Mouse (Mus musculus) cerebellum, postnatal 36 days (tissue): ENCODE measurements around the gene Rabepk.
A peak's percentile ranks its signal among the peaks of the same experiment; 100 is the strongest.
"Not testable (repeated sequence)": the region's sequence is repeated elsewhere in the genome, so short reads cannot be mapped to it uniquely, and the experiment has no call there.

Source experiments
- DNase-seq, 2 experiments: peaks; one replicate each; pipeline ENCODE4 v3.0.0; 2021 to 2022; ENCODE audit warnings: mixed read lengths in 2 of 2

The Rabepk gene

DNA sequence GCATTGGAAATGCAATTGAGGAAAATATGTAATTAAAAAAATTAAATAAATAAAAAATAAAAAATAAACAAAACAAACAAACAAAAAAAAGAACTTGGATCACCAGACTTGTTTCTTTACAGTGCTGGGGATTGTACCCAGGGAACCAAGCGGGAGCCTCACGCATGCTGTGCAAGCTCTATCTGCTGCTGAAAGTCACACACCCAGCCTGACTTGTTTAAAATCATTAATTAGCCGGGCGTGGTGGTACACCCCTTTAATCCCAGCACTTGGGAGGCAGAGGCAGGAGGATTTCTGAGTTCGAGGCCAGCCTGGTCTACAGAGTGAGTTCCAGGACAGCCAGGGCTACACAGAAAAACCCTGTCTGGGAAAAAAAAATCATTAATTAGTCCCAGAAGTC, 38.4 kb downstream of the Rabepk start:
- not testable (repeated sequence) for DNase-seq

DNA sequence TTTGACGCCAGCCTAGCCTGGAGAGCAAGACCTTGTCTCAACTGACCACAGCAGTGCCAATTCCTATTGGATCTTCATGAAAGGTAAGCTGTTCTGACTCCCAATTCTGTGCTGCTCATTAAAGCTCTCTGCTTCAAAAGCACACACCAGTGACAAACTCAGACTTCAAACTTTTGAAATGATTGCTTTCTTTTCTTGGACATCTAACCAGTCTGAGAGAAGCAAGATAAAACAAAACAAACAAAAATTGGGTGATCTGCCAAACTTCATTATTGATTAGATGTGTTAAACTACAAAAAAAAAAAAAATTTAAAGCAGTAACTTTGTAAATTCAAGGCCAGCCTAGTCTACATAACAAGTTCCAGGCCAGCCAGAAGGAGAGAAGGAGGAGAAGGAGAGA, 42.4 kb downstream of the Rabepk start:
- no peak for DNase-seq

DNA sequence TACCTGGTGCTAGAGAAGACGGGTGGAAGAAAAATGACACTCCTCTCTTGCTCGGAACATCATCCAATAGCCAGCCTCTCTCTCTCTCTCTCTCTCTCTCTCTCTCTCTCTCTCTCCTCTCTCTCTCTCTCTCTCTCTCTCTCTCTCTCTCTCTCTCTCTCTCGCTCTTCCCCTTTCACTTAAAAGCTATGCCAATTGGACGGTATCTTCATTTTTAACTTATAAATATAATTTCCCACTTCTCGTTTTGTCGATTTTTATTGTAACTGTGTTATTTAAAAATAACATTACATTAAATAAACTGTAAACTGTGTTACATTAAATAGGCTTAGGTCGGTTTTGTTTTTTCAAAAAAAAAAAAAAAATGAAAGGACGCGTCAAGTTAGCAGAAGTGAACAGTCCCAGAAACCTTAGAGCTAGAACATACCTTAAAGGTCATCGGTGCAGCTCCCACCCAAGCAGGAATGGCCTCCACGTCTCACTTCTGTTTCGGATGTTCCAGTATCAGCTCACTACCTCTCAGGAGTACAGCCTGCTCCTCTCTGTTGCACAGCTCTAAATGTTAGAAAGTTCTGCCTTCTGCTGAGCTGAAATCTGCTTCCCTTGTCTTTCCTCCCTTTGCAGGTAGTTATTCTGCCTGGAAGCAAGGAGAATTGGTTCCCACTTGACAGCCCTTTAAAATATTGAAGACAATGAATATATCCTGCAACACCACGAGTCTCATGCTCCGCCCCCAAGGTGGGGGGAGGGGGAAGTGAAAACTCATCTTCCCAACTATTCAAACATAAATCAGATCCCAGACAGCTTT, 45.0 kb downstream of the Rabepk start, which contains the start of gene Gapvd1:
Gene Gapvd1 (minus strand): TSS at position 682 of the 808 bp plus-strand sequence.
- DNase-seq = peak; percentile 26 to 31

DNA sequence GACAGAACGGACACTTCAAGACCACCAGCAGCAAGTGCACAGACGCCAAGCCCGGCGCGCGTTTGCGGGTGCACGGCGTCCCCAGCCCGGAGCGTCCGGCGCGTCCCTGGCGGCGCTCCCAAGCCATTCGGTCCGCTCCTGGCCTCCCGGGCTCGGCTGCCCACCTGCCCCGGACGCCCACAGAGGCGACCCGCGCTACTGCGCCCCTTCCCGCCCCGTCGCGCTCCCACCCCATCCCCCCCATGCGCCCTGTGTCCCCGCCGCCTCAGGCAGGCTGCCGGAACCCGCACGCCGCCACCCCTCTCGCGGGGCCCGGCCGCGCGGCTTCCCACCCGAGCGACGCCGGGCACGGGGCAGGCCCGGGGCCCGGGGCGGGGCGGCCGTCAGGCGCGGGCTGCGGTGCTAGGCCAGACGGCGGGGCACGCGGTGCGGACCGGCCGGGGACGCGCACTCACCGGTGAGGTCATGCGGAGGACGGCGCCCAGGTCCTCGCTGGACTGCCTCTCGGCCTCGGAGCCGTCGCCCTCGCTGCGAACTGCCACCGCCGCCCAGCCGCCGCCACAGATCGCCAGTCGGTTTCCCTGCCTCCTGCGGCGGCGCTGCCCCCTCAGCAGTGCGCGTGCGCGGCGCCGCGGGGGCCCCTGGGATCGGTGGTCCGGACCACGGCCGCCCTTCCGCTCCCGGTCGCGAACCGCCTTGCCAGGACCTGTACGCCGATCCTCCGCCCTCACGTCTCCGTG, 45.7 kb downstream of the Rabepk start:
- DNase-seq = peak; percentile 84 to 90

DNA sequence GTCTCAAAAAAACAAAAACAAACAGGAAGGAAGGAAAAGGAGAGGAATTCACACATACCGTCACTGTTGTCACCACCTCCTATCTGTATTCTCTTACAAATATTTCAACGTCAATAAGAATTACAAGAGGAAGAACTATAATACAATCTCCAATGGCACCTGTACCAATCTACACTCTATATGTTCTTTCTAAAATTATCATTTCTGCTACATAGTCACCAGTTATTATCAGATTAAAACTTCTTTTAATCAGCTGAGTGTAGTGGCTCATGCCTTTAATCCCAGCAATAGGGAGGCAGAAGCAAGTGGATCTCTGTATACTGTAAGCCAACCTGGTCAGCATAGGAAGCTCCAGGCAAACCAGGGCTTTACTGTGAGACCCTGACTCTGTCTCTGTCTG, 49.5 kb downstream of the Rabepk start:
- DNase-seq = no peak

DNA sequence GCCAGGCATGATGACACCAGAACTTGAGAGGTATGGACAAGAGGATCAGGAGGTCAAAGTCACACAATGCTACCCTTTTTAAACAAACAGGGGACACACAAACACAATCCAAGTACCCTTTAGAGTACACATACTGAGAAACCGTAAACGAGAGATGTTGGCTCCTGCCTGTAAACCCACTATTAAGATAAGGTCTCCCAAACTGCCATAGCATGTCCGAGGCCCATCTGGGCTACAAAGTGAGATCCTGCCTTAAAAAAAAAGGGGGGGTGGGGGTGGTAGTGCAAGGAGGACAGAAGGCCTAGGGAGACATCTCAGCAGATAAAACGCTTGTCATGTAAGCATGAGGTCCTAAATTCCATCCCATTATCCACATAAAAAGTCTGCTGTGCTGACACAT, 51.2 kb downstream of the Rabepk start:
- DNase-seq = no peak

DNA sequence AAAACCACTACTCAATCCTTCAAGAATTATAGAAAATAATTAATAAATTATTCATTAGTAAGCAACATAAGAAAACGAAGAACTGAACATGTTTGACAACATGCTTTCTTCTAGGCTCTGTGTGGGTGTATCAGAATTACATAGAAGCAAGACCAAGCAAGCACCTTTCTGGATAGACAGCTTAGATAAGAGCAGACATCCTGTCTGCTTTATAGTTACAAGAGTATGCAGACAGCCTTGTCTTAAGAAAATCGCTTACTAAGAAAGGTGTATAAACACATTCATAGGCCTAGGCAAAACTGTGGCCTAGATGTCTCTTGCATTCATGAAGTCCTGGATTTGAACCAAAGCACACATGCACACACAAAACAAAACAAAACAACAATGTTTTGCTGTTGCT, 54.0 kb downstream of the Rabepk start:
- DNase-seq = no peak

DNA sequence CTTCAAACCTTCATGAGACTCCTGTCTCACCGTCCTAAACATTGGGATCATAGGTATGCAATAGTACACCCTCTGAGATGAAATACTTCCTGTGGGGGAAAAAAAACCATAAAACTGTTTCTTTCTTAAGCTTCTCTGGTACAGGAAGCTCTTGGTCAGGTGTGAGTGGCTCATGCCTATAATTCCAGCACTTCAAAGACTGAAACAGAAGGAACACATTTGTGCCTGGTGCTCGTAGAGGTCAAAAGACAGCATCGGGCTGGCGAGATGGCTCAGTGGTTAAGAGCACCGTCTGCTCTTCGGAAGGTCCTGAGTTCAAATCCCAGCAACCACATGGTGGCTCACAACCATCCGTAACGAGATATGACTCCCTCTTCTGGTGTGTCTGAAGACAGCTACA, 55.2 kb downstream of the Rabepk start:
- DNase-seq = no peak

DNA sequence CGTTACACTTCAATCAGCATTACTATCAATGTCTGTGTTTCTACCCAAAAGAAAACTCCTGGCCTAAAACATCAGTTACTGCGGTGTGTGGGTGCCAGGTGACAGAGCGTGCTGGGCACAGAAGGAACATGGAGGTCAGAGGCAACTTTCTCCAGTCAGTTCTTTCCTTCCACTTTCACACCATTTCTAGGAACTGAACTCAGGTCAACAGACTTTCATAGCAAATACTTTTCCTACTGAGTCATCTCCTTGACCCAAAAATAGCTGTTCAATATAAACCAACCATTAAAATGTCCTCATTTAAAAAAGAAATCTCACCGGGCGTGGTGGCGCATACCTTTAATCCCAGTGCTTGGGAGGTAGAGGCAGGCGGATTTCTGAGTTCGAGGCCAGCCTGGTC, 57.0 kb downstream of the Rabepk start:
- no peak for DNase-seq

DNA sequence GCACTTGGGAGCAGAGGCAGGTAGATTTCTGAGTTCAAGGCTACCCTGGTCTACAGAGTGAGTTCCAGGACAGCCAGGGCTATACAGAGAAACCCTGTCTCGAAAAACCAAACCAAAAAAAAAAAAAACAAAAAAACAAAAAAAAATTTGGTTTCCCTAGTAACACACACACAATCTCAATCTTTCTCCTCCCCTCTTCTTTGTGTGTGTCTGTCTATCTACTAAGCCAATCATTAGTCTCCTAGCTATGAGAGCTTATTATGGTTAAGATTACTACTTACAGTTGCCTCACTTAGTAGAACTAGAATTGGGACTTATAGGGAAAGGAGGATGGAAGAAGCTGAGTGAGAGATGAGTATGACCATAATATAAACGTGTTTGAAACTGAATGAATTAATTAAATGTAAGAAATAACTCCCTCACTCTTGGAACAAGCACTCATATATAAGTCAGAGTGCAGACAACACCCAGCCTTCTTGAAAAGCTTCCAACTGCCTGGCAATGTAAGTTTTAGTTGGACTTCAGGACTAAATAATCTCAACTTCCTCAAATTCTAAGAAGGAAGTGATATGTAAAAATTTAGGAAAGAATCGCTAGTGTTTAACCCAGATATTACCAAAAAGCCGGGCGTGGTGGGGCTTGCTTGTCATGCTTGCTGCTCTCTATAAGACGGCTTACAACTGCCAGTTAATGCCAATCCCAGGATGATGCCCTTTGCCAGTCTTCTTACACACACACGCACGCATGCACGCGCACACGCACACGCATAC, 58.1 kb downstream of the Rabepk start:
- no peak for DNase-seq

DNA sequence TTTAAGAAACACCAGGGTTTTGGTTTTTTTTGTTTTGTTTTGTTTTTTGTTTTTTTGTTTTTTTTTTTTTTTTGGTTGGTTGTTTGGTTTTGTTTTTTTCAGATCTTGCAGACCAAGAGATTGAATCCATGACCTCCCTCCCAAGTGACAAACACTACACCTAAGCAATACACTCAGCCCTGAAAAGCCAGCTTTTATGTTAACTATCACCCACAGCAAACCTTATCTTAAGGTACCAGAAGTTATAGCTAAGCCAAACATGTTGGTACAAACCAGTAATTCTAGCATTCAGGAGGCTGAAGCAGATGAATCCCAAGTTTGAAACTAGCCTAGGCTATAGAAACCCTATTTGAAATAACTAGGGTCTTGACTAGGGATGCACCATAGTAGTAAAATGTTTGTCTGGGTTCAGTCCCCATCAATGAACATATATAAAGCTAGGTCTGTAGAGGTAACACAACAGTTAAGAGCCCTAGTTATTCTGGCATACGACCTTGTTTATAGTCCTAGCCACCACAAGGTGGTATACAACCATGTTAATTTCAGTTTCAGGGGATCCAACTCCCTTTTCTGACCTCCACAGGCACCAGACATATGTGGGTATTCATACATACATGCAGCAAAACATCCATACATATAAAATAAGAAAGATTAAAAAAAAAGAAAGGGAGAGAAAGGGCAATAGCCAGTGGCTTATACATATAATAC, 59.9 kb downstream of the Rabepk start:
- no peak for DNase-seq

DNA sequence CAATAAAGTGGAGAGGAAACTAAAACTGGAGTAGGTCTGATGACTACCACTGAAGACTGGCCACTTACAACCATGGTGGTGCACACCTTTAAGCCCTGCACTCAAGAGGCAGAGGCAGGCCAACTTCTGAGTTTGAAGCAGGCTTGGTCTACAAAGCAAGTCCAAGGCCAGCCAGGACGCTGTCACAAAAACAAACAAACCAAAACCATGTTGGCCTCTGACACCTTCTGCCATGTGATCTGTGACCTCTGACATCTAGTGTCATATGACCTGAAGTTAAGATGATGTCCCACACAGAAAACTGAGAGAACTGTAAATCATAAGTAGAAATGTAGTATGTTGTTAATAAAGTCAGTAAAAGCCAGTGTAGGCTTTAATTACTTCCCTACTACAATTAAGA, 61.8 kb downstream of the Rabepk start:
- DNase-seq = no peak

DNA sequence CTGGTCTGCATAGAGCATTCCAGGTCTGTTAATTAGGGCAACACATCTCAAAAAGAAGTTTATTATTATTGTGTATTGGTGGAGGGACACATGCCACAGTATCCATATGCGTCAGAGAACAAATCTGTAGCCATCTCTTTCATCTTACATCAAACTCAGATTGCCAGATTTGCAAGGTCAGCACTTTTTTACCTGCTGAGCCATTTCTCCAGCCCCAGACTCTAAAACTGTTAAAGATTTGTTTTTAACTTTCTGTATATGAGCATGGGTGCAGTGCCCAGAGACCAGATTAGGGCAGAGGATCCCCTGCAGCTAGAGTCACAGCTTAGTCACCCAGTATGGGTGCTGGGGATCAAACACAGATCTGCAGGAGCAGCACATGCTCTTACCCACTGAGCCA, 63.1 kb downstream of the Rabepk start:
- DNase-seq = no peak
